Mouse (Mus musculus) midbrain, embryonic 15.5 days (tissue): Measurements from ENCODE around the gene Mrps5. TPM values are rescaled to one million over a fixed set of nuclear protein-coding genes. Genes with fewer than 3 reads are reported as not detected.
A peak's percentile ranks its signal among the peaks of the same experiment; 100 is the strongest.

ENCODE experiments used
- ATAC-seq: fragments of 200-750 bp; cut with Nextera tagmentation; replicated peaks from 2 replicates; pipeline ENCODE4 v1.8.0; 2017; ENCODE audit warnings: moderate TSS enrichment
- H3K27ac ChIP-seq: fragments of 300-500 bp; sonication (generic); 2 replicates; pipeline ENCODE4 v1.5.1; 2015; ENCODE audit warnings: mild to moderate bottlenecking, inconsistent platforms
- H3K27me3 ChIP-seq: fragments of 300-500 bp; sonication (generic); replicated peaks from 2 replicates; pipeline ENCODE4 v1.6.1; 2015; ENCODE audit warnings: inconsistent platforms
- H3K36me3 ChIP-seq: fragments of 300-500 bp; sonication (generic); replicated peaks from 2 replicates; pipeline ENCODE4 v1.6.1; 2015; ENCODE audit warnings: inconsistent platforms
- H3K4me1 ChIP-seq: fragments of 300-500 bp; sonication (generic); 2 replicates; pipeline ENCODE4 v1.6.1; 2015; ENCODE audit warnings: inconsistent platforms
- H3K4me2 ChIP-seq: fragments of 300-500 bp; sonication (generic); 2 replicates; pipeline ENCODE4 v1.6.1; 2015; ENCODE audit warnings: inconsistent platforms, mild to moderate bottlenecking, moderate library complexity
- H3K4me3 ChIP-seq: fragments of 300-500 bp; sonication (generic); 2 replicates; pipeline ENCODE4 v1.5.1; 2015; ENCODE audit warnings: mild to moderate bottlenecking, inconsistent platforms
- H3K9ac ChIP-seq: fragments of 300-500 bp; sonication (generic); 2 replicates; pipeline ENCODE4 v1.6.1; 2015; ENCODE audit warnings: mild to moderate bottlenecking, inconsistent platforms
- H3K9me3 ChIP-seq: fragments of 300-500 bp; sonication (generic); 2 replicates; pipeline ENCODE4 v1.6.1; 2016; ENCODE audit warnings: inconsistent platforms
- WGBS: fragments of 180-500 bp; shearing (Covaris S2); methylation state at CpG from one replicate; pipeline ENCODE4 v1.1.7; 2015; ENCODE audit warnings: mixed read lengths; 5-methylcytosine and 5-hydroxymethylcytosine counted together
- polyA plus RNA-seq: library from polyadenylated mRNA; unstranded; fragments of >200 nt; fragmentation: Nextera tagmentation; extraction: Ambion mirVana; gene quantifications from 2 replicates; pipeline ENCODE4 v1.2.1, GENCODE M21; 2015

Mrps5 gene
- polyA plus RNA-seq, 1 experiment from 2014 or later: 151 TPM

DNA sequence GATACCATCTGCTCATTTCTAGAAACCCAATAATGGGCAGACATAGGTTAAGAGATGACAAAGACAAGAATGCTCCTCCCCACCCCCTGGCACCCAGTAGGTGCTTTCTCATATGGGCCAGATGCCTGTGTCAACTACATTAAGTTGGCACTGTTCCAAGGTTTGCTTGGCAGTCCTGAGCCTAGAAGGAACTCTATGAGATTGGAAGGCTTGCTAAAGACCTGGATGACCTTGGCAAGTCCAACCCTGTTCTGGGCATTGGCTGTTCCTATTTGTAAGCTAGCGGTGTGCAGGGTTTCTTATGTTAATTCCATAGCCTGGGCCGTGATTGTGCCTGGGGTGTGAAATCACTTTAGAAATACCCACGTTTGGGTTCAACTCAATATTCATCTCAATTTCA lies 67.8 kb downstream of the Mrps5 start:
- ATAC-seq: no peak
- no peak overlapping the region for H3K27ac ChIP-seq
- H3K27me3 ChIP-seq: peaks cover 37% of the 10 kb centered on the region
- no peak overlapping the region for H3K4me3 ChIP-seq
- no peaks in the 10 kb centered on the region for H3K9me3 ChIP-seq
- H3K4me1 ChIP-seq: peaks cover 9% of the 10 kb centered on the region
- H3K36me3 ChIP-seq: no peaks in the 10 kb centered on the region
- no peak overlapping the region for H3K9ac ChIP-seq
- H3K4me2 ChIP-seq: no peak overlapping the region
- 49% methylated on average over 3 of the region's 3 CpGs for WGBS

DNA sequence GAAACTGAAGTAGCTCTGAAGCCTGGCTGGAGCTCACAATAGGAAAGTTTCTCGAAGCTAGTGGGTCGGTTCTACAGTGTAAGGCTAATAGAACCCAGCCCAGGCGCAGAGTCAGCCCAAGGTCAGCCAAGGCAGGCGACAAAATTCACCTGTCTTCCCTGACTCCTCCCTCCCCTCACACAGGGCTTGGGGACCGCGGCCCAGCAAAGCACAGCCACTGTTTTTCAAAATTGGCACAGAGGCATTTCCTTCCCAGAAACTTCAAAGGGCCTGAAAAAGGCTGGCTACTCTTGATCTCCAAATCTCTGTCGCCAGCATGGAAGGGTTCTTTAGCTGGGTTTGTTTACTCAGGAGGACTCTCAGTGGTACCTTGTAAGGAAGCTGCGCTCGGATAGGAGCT lies 68.4 kb downstream of the Mrps5 start:
- Histone ChIP-seq H3K27me3 (peaks cover 37% of the 10 kb centered on the region), H3K36me3 (no peaks in the 10 kb centered on the region), H3K4me1 (peaks cover 9% of the 10 kb centered on the region), H3K9me3 (no peaks in the 10 kb centered on the region), H3K4me2 (peak overlapping the region; percentile 87), H3K27ac (no peak overlapping the region), H3K9ac (no peak overlapping the region), H3K4me3 (no peak overlapping the region; the same call in 1 of the 2 replicates)
- no peak for ATAC-seq
- 5% methylated on average over 9 of the region's 9 CpGs for WGBS

DNA sequence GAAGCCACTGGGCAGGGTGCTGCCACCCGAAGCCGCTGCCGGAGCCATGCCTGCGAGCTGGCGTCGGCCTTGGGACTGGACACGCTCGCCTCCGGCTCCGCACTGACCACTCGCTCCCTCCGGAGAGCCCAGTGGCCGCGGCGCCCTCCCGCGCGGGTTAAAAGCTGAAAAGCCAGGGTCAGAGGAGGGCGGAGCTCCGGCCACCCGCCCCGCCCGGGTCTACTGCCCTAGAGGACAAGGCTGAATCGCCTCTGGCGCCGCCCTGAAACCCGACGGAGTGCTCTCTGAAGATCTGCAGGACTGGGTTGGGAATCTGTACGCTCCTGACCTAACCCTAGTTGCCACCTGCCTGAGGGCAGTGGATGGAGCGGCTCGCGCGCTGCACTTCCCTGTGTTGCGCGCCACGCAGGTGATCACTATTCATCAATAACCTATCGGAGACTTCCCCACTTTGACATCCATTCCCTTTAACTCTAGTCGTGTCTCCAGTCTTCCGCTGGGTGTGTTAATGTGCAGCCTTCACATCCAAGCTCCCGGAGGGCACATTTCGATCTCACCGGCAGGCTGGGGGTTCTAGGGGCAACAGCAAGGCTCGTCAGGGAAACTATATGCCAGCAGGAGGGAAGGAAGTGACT lies 69.2 kb downstream of the Mrps5 start, which contains the start of gene Mal:
Mal (minus strand) TSS at position 610 of the 635 bp plus-strand sequence.
- H3K9ac ChIP-seq: peak within 1 kb of the TSS; percentile 32; the same call in 1 of the 2 replicates
- H3K36me3 ChIP-seq: no peaks in the 10 kb centered on the region
- H3K9me3 ChIP-seq: no peaks in the 10 kb centered on the region
- H3K27ac ChIP-seq: no peak within 1 kb of the TSS
- peaks cover 9% of the 10 kb centered on the region for H3K4me1 ChIP-seq
- under 1% methylated on average over 42 of the region's 43 CpGs for WGBS
- H3K4me3 ChIP-seq: peak within 1 kb of the TSS; percentile 43
- H3K27me3 ChIP-seq: peaks cover 37% of the 10 kb centered on the region
- no peak for ATAC-seq
- peak within 1 kb of the TSS; percentile 87 for H3K4me2 ChIP-seq

Other genes starting within 250 kb of the Mrps5 start
- not detected in 2 replicates for gene Astl, start 248.6 kb upstream of the Mrps5 start, polyA plus RNA-seq
- gene Adra2b, start 224.0 kb upstream of the Mrps5 start, polyA plus RNA-seq: 0.19 and 0.34 TPM in 2 replicates
- 0.21 and 0.24 TPM in 2 replicates for gene Gpat2, start 162.0 kb upstream of the Mrps5 start, polyA plus RNA-seq
- 31.8 and 35.8 TPM in 2 replicates for gene Fahd2a, start 142.7 kb upstream of the Mrps5 start, polyA plus RNA-seq
- 8.9 and 10.0 TPM in 2 replicates for gene Kcnip3, start 65.1 kb upstream of the Mrps5 start, polyA plus RNA-seq
- gene Prom2, start 45.8 kb upstream of the Mrps5 start, polyA plus RNA-seq: 0.06 and 0.14 TPM in 2 replicates
- 8.0 and 8.4 TPM in 2 replicates for gene Zfp661, start 128 bp upstream of the Mrps5 start, polyA plus RNA-seq
- 1.5 and 2.7 TPM in 2 replicates for gene Mal, start 69.5 kb downstream of the Mrps5 start, polyA plus RNA-seq
- 0.98 and 1.1 TPM in 2 replicates for gene Mall, start 142.7 kb downstream of the Mrps5 start, polyA plus RNA-seq
- 16.9 and 17.7 TPM in 2 replicates for gene Nphp1, start 201.7 kb downstream of the Mrps5 start, polyA plus RNA-seq
- 33.5 and 35.1 TPM in 2 replicates for gene Mtln, start 205.3 kb downstream of the Mrps5 start, polyA plus RNA-seq
- gene Bub1, start 244.6 kb downstream of the Mrps5 start, polyA plus RNA-seq: 7.0 and 7.2 TPM in 2 replicates